Mouse (Mus musculus): ENCODE results near the gene Uspl1.

- no peak for TF ChIP-seq EP300 (IDR thresholded peaks at IDR 0.05; ENCODE audit: low read depth)
- no peak for TF ChIP-seq CTCF (IDR thresholded peaks at IDR 0.05; ENCODE audit: low read depth)
These were observed 49.2 kb upstream of the Uspl1 start for GRCm38 (mm10) chr5:149134751-149135454.

Data from liver, postnatal 0 days (tissue).